Mouse (Mus musculus): ENCODE data around the gene Gm45140. TPM values are rescaled to one million over a fixed set of nuclear protein-coding genes. Genes with fewer than 3 reads are reported as not detected.

Gm45140 gene
- total RNA-seq, 1 experiment, result 2.6 TPM

DNA sequence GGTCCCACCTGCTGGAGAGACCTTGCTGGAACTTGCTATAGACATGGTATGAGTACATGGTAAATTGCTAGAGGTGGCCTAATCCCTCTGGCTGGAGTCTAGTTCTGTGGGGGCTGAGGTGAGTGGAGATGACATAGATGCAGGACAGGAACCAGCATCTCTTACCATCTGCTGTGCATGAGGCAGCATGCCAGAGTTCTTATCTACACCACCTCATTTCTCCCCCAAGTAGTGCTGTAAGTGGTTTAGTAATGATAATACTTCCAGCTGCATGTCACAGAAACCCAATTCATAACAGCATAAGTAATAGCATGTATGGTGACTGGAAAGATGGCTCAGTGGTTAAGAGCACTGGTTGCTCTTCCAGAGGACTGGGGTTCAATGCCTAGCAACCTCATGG is 95.1 kb downstream of the Gm45140 start:
- no peak for TF ChIP-seq MAFK (IDR thresholded peaks at IDR 0.05; ENCODE audit: insufficient read depth, low read depth, low read length)
- TF ChIP-seq ZC3H11A (IDR thresholded peaks at IDR 0.05; ENCODE audit: borderline replicate concordance, low read depth, low read length), result no peak
- TF ChIP-seq ZNF384 (IDR thresholded peaks at IDR 0.05; ENCODE audit: low read depth, low read length), result no peak
- no peak for TF ChIP-seq HCFC1 (IDR thresholded peaks at IDR 0.05; ENCODE audit: borderline replicate concordance, insufficient read depth, low read length)
- TF ChIP-seq CHD2 (IDR thresholded peaks at IDR 0.05; ENCODE audit: low read depth, low read length), result no peak
- no peak overlapping the region for H3K9ac ChIP-seq (ENCODE audit: insufficient read depth, low read depth, low read length, poor library complexity, severe bottlenecking)
- DNase-seq (ENCODE audit: low read depth, low spot score), result no peak
- H3K36me3 ChIP-seq (ENCODE audit: control insufficient read depth, insufficient read depth, low read length, poor library complexity, severe bottlenecking), result no peaks in the 10 kb centered on the region
- H3K4me1 ChIP-seq (ENCODE audit: control insufficient read depth in 2 of 2, insufficient read depth in 2 of 2, low read length in 2 of 2, poor library complexity in 1 of 2), result no peaks in the 10 kb centered on the region
- H3K9me3 ChIP-seq (ENCODE audit: control insufficient read depth, insufficient read depth, low read depth, low read length), result no peaks in the 10 kb centered on the region
- H3K4me3 ChIP-seq (ENCODE audit: insufficient read depth in 1 of 2, low read depth in 1 of 2, low read length in 2 of 2, poor library complexity in 1 of 2, severe bottlenecking in 1 of 2), result no peak overlapping the region
- no peak overlapping the region for H3K27ac ChIP-seq (ENCODE audit: insufficient read depth, low read depth, low read length, poor library complexity, severe bottlenecking)
- in situ Hi-C loops (cut with MboI; ENCODE audit: low sequenced_read_pairs in 2 of 2, unreplicated experiment in 2 of 2), result no loop called here

DNA sequence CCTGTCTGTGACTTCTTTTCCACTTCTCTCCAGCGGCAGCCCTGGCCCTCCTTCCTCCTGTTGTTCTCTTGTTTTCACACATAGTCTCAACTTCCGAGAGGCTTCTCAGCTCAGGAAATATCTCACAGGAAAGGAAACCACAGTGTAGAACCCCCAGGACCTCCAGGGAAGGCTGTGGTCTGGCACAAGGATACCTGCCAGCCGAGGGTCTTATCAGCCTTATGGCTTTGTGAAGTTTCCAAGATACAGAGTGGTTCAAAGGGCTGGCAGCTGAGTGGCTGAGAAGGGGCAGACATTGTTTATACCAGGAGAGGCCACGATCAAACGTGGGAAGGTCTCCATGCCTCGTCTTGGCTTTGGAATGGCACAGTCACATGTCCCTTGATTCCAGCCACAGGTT is 95.7 kb downstream of the Gm45140 start:
- DNase-seq (ENCODE audit: low read depth, low spot score), result no peak
- Histone ChIP-seq H3K9me3 (ENCODE audit: control insufficient read depth, insufficient read depth, low read depth, low read length) (no peaks in the 10 kb centered on the region), H3K4me1 (ENCODE audit: control insufficient read depth in 2 of 2, insufficient read depth in 2 of 2, low read length in 2 of 2, poor library complexity in 1 of 2) (no peaks in the 10 kb centered on the region), H3K27ac (ENCODE audit: insufficient read depth, low read depth, low read length, poor library complexity, severe bottlenecking) (no peak overlapping the region), H3K36me3 (ENCODE audit: control insufficient read depth, insufficient read depth, low read length, poor library complexity, severe bottlenecking) (no peaks in the 10 kb centered on the region), H3K9ac (ENCODE audit: insufficient read depth, low read depth, low read length, poor library complexity, severe bottlenecking) (no peak overlapping the region), H3K4me3 (ENCODE audit: insufficient read depth in 1 of 2, low read depth in 1 of 2, low read length in 2 of 2, poor library complexity in 1 of 2, severe bottlenecking in 1 of 2) (no peak overlapping the region)
- in situ Hi-C loops (cut with MboI; ENCODE audit: low sequenced_read_pairs in 2 of 2, unreplicated experiment in 2 of 2), result no loop called here
- TF ChIP-seq ZC3H11A (IDR thresholded peaks at IDR 0.05; ENCODE audit: borderline replicate concordance, low read depth, low read length) (no peak), MAFK (IDR thresholded peaks at IDR 0.05; ENCODE audit: insufficient read depth, low read depth, low read length) (no peak), HCFC1 (IDR thresholded peaks at IDR 0.05; ENCODE audit: borderline replicate concordance, insufficient read depth, low read length) (no peak), ZNF384 (IDR thresholded peaks at IDR 0.05; ENCODE audit: low read depth, low read length) (no peak), CHD2 (IDR thresholded peaks at IDR 0.05; ENCODE audit: low read depth, low read length) (no peak)

Other genes starting within 250 kb of the Gm45140 start
- 0.36 and 0.58 TPM in 2 replicates for gene Prokr1, start 245.1 kb downstream of the Gm45140 start, total RNA-seq (2012; rRNA removed)
- gene Aplf, start 163.6 kb downstream of the Gm45140 start, total RNA-seq (2012; rRNA removed), result 9.1 and 10.4 TPM in 2 replicates
- not detected in 2 replicates for gene Efcc1, start 104.9 kb downstream of the Gm45140 start, total RNA-seq (2012; rRNA removed)
- gene Gp9, start 57.7 kb downstream of the Gm45140 start, total RNA-seq (2012; rRNA removed), result not detected in 2 replicates
- 1.6 and 2.0 TPM in 2 replicates for gene Rab43, start 23.6 kb downstream of the Gm45140 start, total RNA-seq (2012; rRNA removed)
- gene Isy1, start 3.0 kb upstream of the Gm45140 start, total RNA-seq (2012; rRNA removed), result 34.6 and 48.8 TPM in 2 replicates
- 400 and 562 TPM in 2 replicates for gene Cnbp, start 15.3 kb upstream of the Gm45140 start, total RNA-seq (2012; rRNA removed)
- 103 and 107 TPM in 2 replicates for gene Copg1, start 52.0 kb upstream of the Gm45140 start, total RNA-seq (2012; rRNA removed)
- gene Hmces, start 78.1 kb upstream of the Gm45140 start, total RNA-seq (2012; rRNA removed), result 61.2 and 125 TPM in 2 replicates
- gene H1fx, start 145.8 kb upstream of the Gm45140 start, total RNA-seq (2012; rRNA removed), result 13.6 and 14.0 TPM in 2 replicates
- gene Rab7, start 209.5 kb upstream of the Gm45140 start, total RNA-seq (2012; rRNA removed), result 31.2 and 56.2 TPM in 2 replicates
- gene Rpn1, start 248.7 kb upstream of the Gm45140 start, total RNA-seq (2012; rRNA removed), result 376 and 602 TPM in 2 replicates